Comparison of ENCODE assay signal across 14 mouse cellular contexts in genomic region chr3:32494387-32495087, GRCm38 (mm10). TPM values are rescaled to one million over a fixed set of nuclear protein-coding genes. Genes with fewer than 3 reads are reported as not detected.
DNase-seq lines count a peak whose midpoint lies in the region; ATAC-seq and TF ChIP-seq lines count a peak whose summit lies in the region.
"Had no signal": no experiment of that assay in that cellular context is flagged by ENCODE, and none has a peak within 500 bp of the region (broad histone marks: within the 10 kb centered on the region; RNA-seq: fewer than 3 reads in every experiment).

No protein-coding gene starts in this region.

- H3K27ac ChIP-seq in heart, adult 2 months: no peak overlapping the region
- H3K27ac ChIP-seq in lung, postnatal 0 days (ENCODE audit: low read length): no peak overlapping the region
- H3K27ac ChIP-seq: hindbrain, embryonic 13.5 days had no signal

- peak in 1 of 2 experiments; percentile 21 for DNase-seq in heart, adult 2 months
- DNase-seq in heart, postnatal 25 days (ENCODE audit: low spot score): no peak
- no peak for DNase-seq in lung, postnatal 0 days (ENCODE audit: low spot score)
- DNase-seq in lung, adult 2 months: no peak
- DNase-seq in R1 (ENCODE audit: low read depth, low spot score): peak; percentile 60
- DNase-seq in splenic B cell, adult 2 months (ENCODE audit: low read depth, low spot score): peak; percentile 77
- DNase-seq in yolk sac, embryonic 10.5 days (ENCODE audit: low spot score): no peak
- DNase-seq in adipocyte (ENCODE audit: low spot score): no peak
- DNase-seq: adrenal gland, postnatal 14 days; cerebellum, adult 9-10 months; gastrocnemius, postnatal 14 days; liver had no signal

- no peaks in the 10 kb centered on the region for H3K9me3 ChIP-seq in lung, postnatal 0 days (ENCODE audit: low read length)
- H3K9me3 ChIP-seq: hindbrain, embryonic 13.5 days; midbrain, embryonic 10.5 days had no signal

- TF ChIP-seq CTCF in heart, adult 2 months (IDR thresholded peaks at IDR 0.05): peak; percentile 59
- TF ChIP-seq CTCF in lung, postnatal 0 days (IDR thresholded peaks at IDR 0.05): peak; percentile 61
- no peak for TF ChIP-seq CTCF in lung, adult 2 months (IDR thresholded peaks at IDR 0.05; ENCODE audit: insufficient read depth, low read length)

- no peaks in the 10 kb centered on the region for H3K4me1 ChIP-seq in heart, adult 2 months (ENCODE audit: control insufficient read depth, insufficient read depth, low read length)
- no peaks in the 10 kb centered on the region for H3K4me1 ChIP-seq in lung, postnatal 0 days (ENCODE audit: insufficient read depth, low read depth, low read length)
- H3K4me1 ChIP-seq in lung, adult 2 months (ENCODE audit: control insufficient read depth, insufficient read depth, low read length): no peaks in the 10 kb centered on the region

- no peak for TF ChIP-seq EP300 in heart, adult 2 months (IDR thresholded peaks at IDR 0.05; ENCODE audit: insufficient read depth, low read depth, low read length)
- TF ChIP-seq EP300 in lung, postnatal 0 days (IDR thresholded peaks at IDR 0.05): no peak

- no peak for TF ChIP-seq POLR2A in heart, adult 2 months (IDR thresholded peaks at IDR 0.05; ENCODE audit: insufficient read depth, low read depth, low read length)
- no peak for TF ChIP-seq POLR2A in lung, adult 2 months (IDR thresholded peaks at IDR 0.05; ENCODE audit: borderline replicate concordance, extremely low read depth, low read depth, low read length)

- intact Hi-C loops in heart, adult 2 months (cut with DNase I): no loop called here
- intact Hi-C loops in heart, postnatal 25 days (cut with DNase I): loop anchor here (5.0 kb wide), 1 partner anchor 62 kb away; no protein-coding TSS in a partner anchor

- no peaks in the 10 kb centered on the region for H3K27me3 ChIP-seq in heart, adult 2 months (ENCODE audit: control insufficient read depth, insufficient read depth, low read length)
- no peaks in the 10 kb centered on the region for H3K27me3 ChIP-seq in lung, postnatal 0 days (replicated peaks; ENCODE audit: insufficient read depth, low read length)
- no peaks in the 10 kb centered on the region for H3K27me3 ChIP-seq in splenic B cell, adult 2 months (ENCODE audit: control insufficient read depth, insufficient read depth, low read length, poor library complexity, severe bottlenecking)
- H3K27me3 ChIP-seq: hindbrain, embryonic 13.5 days had no signal

- no peaks in the 10 kb centered on the region for H3K36me3 ChIP-seq in heart, adult 2 months (ENCODE audit: control insufficient read depth, insufficient read depth, low read length)
- H3K36me3 ChIP-seq in lung, postnatal 0 days (ENCODE audit: insufficient read depth, low read length): no peaks in the 10 kb centered on the region
- no peaks in the 10 kb centered on the region for H3K36me3 ChIP-seq in splenic B cell, adult 2 months (ENCODE audit: control insufficient read depth, insufficient read depth, low read length, poor library complexity, severe bottlenecking)
- H3K36me3 ChIP-seq: hindbrain, embryonic 13.5 days; midbrain, embryonic 10.5 days had no signal

- H3K4me2 ChIP-seq in lung, postnatal 0 days (replicated peaks; ENCODE audit: low read depth, low read length): no peak overlapping the region
- H3K4me2 ChIP-seq: hindbrain, embryonic 13.5 days had no signal

- H3K79me2 ChIP-seq in heart, adult 2 months (replicated peaks; ENCODE audit: control insufficient read depth, insufficient read depth, low read length): no peaks in the 10 kb centered on the region

- no peak for ATAC-seq in lung, postnatal 0 days

- H3K9ac ChIP-seq in heart, adult 2 months (ENCODE audit: low read depth, low read length): no peak overlapping the region
- no peak overlapping the region for H3K9ac ChIP-seq in lung, postnatal 0 days (replicated peaks; ENCODE audit: low read depth)
- H3K9ac ChIP-seq: hindbrain, embryonic 13.5 days had no signal

- no peak overlapping the region for H3K4me3 ChIP-seq in heart, adult 2 months
- no peak overlapping the region for H3K4me3 ChIP-seq in lung, postnatal 0 days (ENCODE audit: low read depth, low read length)
- no peak overlapping the region for H3K4me3 ChIP-seq in lung, adult 2 months (replicated peaks; ENCODE audit: extremely low read depth, low read depth, low read length)
- H3K4me3 ChIP-seq: hindbrain, embryonic 13.5 days; midbrain, embryonic 10.5 days had no signal

- WGBS in heart, adult 2 months: 84% methylated on average over 8 of the region's 8 CpGs
- WGBS in lung, postnatal 0 days: 80% methylated on average over 8 of the region's 8 CpGs
- 83% methylated on average over 8 of the region's 8 CpGs for WGBS in lung, adult 2 months

RNA-seq across cellular contexts. Expression of gene Kcnmb3, which starts 2.5 kb away (rescaled TPM):
- not detected for total RNA-seq in heart, adult 2 months (2021)
- polyA plus RNA-seq in heart, adult 2 months (2012; rRNA removed): not detected in 2 replicates
- total RNA-seq in heart, postnatal 25 days (2021): under 1 TPM in 1 of 2 experiments, not detected in 1; 0.29 TPM
- 0.07 and 0.16 TPM in 2 replicates for polyA plus RNA-seq in lung, postnatal 0 days (2015; fragmentation: Nextera tagmentation; extraction: Ambion mirVana)
- polyA plus RNA-seq in lung, adult 2 months (2012; rRNA removed): 0.08 TPM in 1 of 2 replicates, not detected in the other
- total RNA-seq: gastrocnemius, postnatal 14 days had no signal
- polyA plus RNA-seq: hindbrain, embryonic 13.5 days; midbrain, embryonic 10.5 days had no signal

RNA-seq across cellular contexts. Expression of gene Zfp639, which starts 15.5 kb away (rescaled TPM):
- total RNA-seq in heart, adult 2 months (2021): 10 to 100 TPM; 22.1 to 28.0 TPM
- polyA plus RNA-seq in heart, adult 2 months (2012; rRNA removed): 20.6 and 26.2 TPM in 2 replicates
- total RNA-seq in heart, postnatal 25 days (2021): 10 to 100 TPM; 21.0 to 21.7 TPM
- polyA plus RNA-seq in lung, postnatal 0 days (2015; fragmentation: Nextera tagmentation; extraction: Ambion mirVana): 28.9 and 33.9 TPM in 2 replicates
- 21.6 and 33.8 TPM in 2 replicates for polyA plus RNA-seq in lung, adult 2 months (2012; rRNA removed)

RNA-seq across cellular contexts. Expression of gene Mfn1, which starts 34.7 kb away (rescaled TPM):
- 100 to 1,000 TPM; 384 to 501 TPM for total RNA-seq in heart, adult 2 months (2021)
- 80.0 and 147 TPM in 2 replicates for polyA plus RNA-seq in heart, adult 2 months (2012; rRNA removed)
- total RNA-seq in heart, postnatal 25 days (2021): 100 to 1,000 TPM; 434 to 472 TPM
- polyA plus RNA-seq in lung, postnatal 0 days (2015; fragmentation: Nextera tagmentation; extraction: Ambion mirVana): 19.5 and 22.1 TPM in 2 replicates
- 8.0 and 12.4 TPM in 2 replicates for polyA plus RNA-seq in lung, adult 2 months (2012; rRNA removed)

Comparison
In these comparisons a context has a peak if more than half of its experiments do, and no peak if none do; other contexts are left out.
1. DNase-seq: peak in R1 (single experiment) and splenic B cell, adult 2 months (single experiment); none in heart, postnatal 25 days (single experiment), lung, postnatal 0 days (single experiment), lung, adult 2 months (single experiment), yolk sac, embryonic 10.5 days (single experiment) and adipocyte (single experiment).